Comparison of ENCODE assay signal across 8 mouse cellular contexts in the genomic region with DNA sequence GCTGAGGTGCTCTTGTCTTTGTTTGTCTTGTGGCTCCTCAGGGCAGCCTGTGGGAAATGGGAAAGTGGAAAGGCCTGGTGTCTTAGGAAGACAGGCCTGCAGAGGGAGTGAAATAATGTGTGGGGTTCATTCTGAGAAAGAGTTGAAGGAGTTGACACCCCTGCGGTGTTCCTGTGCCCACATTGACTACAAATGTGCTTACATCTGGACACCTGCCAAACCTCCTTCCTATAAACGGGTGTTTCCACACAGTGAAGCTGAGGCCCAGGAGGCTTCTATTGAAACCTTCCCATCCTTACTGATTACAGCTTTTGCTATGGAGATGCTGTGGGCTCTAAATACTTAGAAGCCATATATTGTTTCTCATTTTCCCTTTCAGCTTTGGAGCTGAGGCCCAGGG.
DNase-seq lines count a peak whose midpoint lies in the region; ATAC-seq and TF ChIP-seq lines count a peak whose summit lies in the region.

No protein-coding gene starts in this region.

- no peaks in the 10 kb centered on the region for H3K36me3 ChIP-seq in heart, embryonic 16.5 days (ENCODE audit: control insufficient read depth, insufficient read depth)
- no peaks in the 10 kb centered on the region for H3K36me3 ChIP-seq in heart, embryonic 10.5 days
- no peaks in the 10 kb centered on the region for H3K36me3 ChIP-seq in stomach, postnatal 0 days (ENCODE audit: control insufficient read depth, insufficient read depth, low read length)
- H3K36me3 ChIP-seq in kidney, embryonic 15.5 days = no peaks in the 10 kb centered on the region

- no peak for TF ChIP-seq EP300 in stomach, postnatal 0 days (optimal IDR thresholded peaks at IDR 0.05)

- H3K27me3 ChIP-seq in heart, embryonic 16.5 days (ENCODE audit: control insufficient read depth, insufficient read depth, low read length) = no peaks in the 10 kb centered on the region
- H3K27me3 ChIP-seq in heart, embryonic 10.5 days (ENCODE audit: insufficient read depth, poor library complexity, severe bottlenecking) = no peaks in the 10 kb centered on the region
- no peaks in the 10 kb centered on the region for H3K27me3 ChIP-seq in stomach, postnatal 0 days (ENCODE audit: control insufficient read depth, insufficient read depth, low read length)
- no peaks in the 10 kb centered on the region for H3K27me3 ChIP-seq in kidney, embryonic 15.5 days

- no peak overlapping the region for H3K4me2 ChIP-seq in heart, embryonic 16.5 days (ENCODE audit: low read depth, low read length)
- no peak overlapping the region for H3K4me2 ChIP-seq in stomach, postnatal 0 days (replicated peaks; ENCODE audit: low read depth)
- no peak overlapping the region for H3K4me2 ChIP-seq in kidney, embryonic 15.5 days

- ATAC-seq in heart, embryonic 16.5 days (replicated peaks; ENCODE audit: extremely low read depth, insufficient read depth, low FRiP score) = 0 out of 2 replicates have a peak, but pooled peaks have one; percentile 15
- no peak for ATAC-seq in stomach, postnatal 0 days (ENCODE audit: low FRiP score, low TSS enrichment)
- ATAC-seq in kidney, embryonic 15.5 days (replicated peaks; ENCODE audit: low FRiP score) = no peak

- no peaks in the 10 kb centered on the region for H3K9me3 ChIP-seq in heart, embryonic 16.5 days (replicated peaks; ENCODE audit: control insufficient read depth, low read length)
- no peaks in the 10 kb centered on the region for H3K9me3 ChIP-seq in heart, embryonic 10.5 days
- H3K9me3 ChIP-seq in stomach, postnatal 0 days (ENCODE audit: control insufficient read depth, low read length) = no peaks in the 10 kb centered on the region
- no peaks in the 10 kb centered on the region for H3K9me3 ChIP-seq in kidney, embryonic 15.5 days (replicated peaks)

- H3K4me3 ChIP-seq in heart, embryonic 16.5 days (ENCODE audit: low read length) = no peak overlapping the region
- no peak overlapping the region for H3K4me3 ChIP-seq in heart, embryonic 10.5 days
- no peak overlapping the region for H3K4me3 ChIP-seq in stomach, postnatal 0 days (ENCODE audit: low read depth, low read length)
- H3K4me3 ChIP-seq in kidney, embryonic 15.5 days (replicated peaks) = no peak overlapping the region

- no peak for DNase-seq in heart, embryonic 10.5 days (ENCODE audit: low spot score)
- DNase-seq in thymus, postnatal 0 days (ENCODE audit: low spot score) = peak; percentile 52
- no peak for DNase-seq in thymus, adult 18-20 months
- peak; percentile 76 for DNase-seq in induced T-regulatory cell, adult 2 months (ENCODE audit: low read depth)
- peak; percentile 31 for DNase-seq in stomach, postnatal 0 days (ENCODE audit: low spot score)
- no peak for DNase-seq in gastrocnemius, postnatal 10 days

- 0 out of 2 replicates have a peak overlapping the region, but pooled peaks have one; percentile 7 for H3K9ac ChIP-seq in heart, embryonic 16.5 days (ENCODE audit: low read length)
- H3K9ac ChIP-seq in stomach, postnatal 0 days (ENCODE audit: low read length) = no peak overlapping the region; the same call in 1 of the 2 replicates
- H3K9ac ChIP-seq in kidney, embryonic 15.5 days = no peak overlapping the region

- peaks cover 15% of the 10 kb centered on the region for H3K4me1 ChIP-seq in heart, embryonic 16.5 days (ENCODE audit: control insufficient read depth, insufficient read depth, low read length)
- peaks cover 19% of the 10 kb centered on the region for H3K4me1 ChIP-seq in heart, embryonic 10.5 days
- H3K4me1 ChIP-seq in stomach, postnatal 0 days (replicated peaks; ENCODE audit: control insufficient read depth, insufficient read depth) = peaks cover 13% of the 10 kb centered on the region
- peaks cover 52% of the 10 kb centered on the region for H3K4me1 ChIP-seq in kidney, embryonic 15.5 days

- no peak for TF ChIP-seq CTCF in stomach, postnatal 0 days (IDR thresholded peaks at IDR 0.05; ENCODE audit: low read depth)

- 8% methylated on average over 2 of the region's 2 CpGs for WGBS in heart, embryonic 16.5 days
- 64% methylated on average over 2 of the region's 2 CpGs for WGBS in heart, embryonic 10.5 days
- WGBS in stomach, postnatal 0 days = 2% methylated on average over 2 of the region's 2 CpGs
- WGBS in kidney, embryonic 15.5 days = 43% methylated on average over 2 of the region's 2 CpGs

- H3K27ac ChIP-seq in heart, embryonic 16.5 days (ENCODE audit: low read length) = peak overlapping the region; percentile 27; the same call in 1 of the 2 replicates
- H3K27ac ChIP-seq in heart, embryonic 10.5 days = no peak overlapping the region
- H3K27ac ChIP-seq in stomach, postnatal 0 days (replicated peaks) = peak overlapping the region; percentile 61; the same call in 1 of the 2 replicates
- no peak overlapping the region for H3K27ac ChIP-seq in kidney, embryonic 15.5 days

Comparison
In these comparisons a context has a peak if more than half of its experiments do, and no peak if none do; other contexts are left out.
1. H3K27ac ChIP-seq: peak in heart, embryonic 16.5 days (single experiment) and stomach, postnatal 0 days (single experiment); none in heart, embryonic 10.5 days (single experiment) and kidney, embryonic 15.5 days (single experiment).
2. DNase-seq: peak in thymus, postnatal 0 days (single experiment), induced T-regulatory cell, adult 2 months (single experiment) and stomach, postnatal 0 days (single experiment); none in heart, embryonic 10.5 days (single experiment), thymus, adult 18-20 months (0 of 2) and gastrocnemius, postnatal 10 days (single experiment).